Mouse (Mus musculus) heart, postnatal 36 days (tissue): ENCODE measurements at regions not wholly inside any gene's neighbourhood (a gene's known extent, or its start where the extent isn't known, plus 50 kb on each side); places are given as distances from the start of the nearest gene placed in this dataset.

Experiments
- DNase-seq, 2 experiments: peaks; one replicate each; pipeline ENCODE4 v3.0.0; 2021 to 2022
- intact Hi-C: fragments of 180-260 bp; cut with DNase I; formaldehyde crosslinking; loops from one replicate; pipeline ENCODE4 v1.15.1; 2025

DNA sequence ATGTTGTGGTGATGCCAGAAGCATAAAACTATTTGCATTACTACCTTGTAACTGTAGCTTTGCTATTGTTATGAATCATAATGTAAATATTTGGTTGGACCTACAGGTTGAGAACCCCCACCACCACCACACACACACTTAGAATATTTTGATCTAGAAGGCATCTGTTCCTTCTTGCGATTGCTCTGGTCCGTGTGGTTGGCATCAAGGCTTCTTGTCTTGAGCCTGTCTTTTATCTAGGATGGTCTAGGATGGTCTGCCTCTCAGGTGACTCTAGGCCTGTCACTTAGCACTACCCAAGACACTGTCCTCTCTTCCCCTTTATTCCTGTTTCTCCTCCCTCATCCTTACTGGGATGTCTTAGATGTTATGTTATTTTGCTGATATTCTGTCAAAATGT lies 76.6 kb upstream of the Jade1 start:
- intact Hi-C loops: no loop called here

DNA sequence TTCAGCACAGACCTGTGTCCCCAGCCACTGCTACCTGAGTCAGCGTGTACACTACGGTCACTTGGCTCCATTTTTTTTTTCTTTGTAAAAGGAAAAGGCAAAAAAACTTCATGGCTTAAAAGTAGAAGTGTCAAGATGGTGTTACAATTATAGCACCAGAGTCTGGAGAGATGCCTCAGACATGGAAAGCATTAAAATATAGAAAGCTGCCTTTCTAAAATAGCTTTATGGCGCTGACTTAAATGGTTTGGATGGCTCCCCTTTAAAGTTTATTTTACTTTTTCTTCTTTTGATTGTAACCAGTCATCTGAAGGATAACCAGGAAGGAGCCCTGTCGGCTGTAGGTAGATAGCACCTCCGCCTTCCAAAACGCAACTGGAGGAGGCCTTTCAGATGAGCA lies 79.0 kb upstream of the Jade1 start:
- intact Hi-C loops: no loop called here
- no peak for DNase-seq

More for the DNA sequence above, 76.6 kb upstream of the Jade1 start:
- no peak for DNase-seq

DNA sequence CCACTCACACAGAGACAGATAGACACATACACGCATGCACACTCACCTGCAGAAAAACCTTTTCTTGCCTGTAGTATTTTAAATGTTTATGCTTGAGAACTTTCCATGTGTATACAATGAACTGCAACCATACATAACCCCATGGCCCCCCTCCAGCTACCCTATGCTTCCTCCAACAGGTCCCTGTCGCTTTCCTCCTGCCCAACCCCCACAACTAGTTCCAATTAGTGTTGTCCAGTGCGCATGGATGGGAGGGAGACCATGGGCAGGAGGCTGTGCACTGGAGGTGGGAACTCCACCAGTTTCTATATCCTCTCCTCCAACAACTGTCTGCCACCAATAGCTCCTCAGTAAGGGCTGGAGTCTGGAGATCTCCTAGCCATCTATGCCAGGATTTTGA lies 82.9 kb upstream of the Jade1 start:
- intact Hi-C loops: no loop called here
- no peak for DNase-seq

DNA sequence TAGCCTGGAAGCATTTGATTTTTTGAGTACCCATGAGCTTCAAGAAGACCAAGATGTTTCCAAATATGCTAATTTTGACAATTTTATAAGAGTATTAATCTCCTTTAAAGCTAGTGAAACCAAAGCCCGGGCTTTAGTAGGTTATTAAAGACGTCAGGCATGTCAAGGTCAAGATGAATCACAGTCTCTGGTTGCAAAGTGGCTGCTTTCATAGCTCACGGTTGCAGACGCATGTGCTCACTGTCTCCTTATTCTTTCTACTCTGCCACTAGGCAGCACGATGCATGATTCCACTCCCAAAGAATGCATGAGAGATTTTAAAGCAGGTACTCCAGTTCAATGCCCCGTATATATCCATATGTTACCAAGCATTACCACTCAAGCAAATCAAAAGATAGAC lies 86.4 kb upstream of the Jade1 start:
- intact Hi-C loops: no loop called here
- DNase-seq: no peak

DNA sequence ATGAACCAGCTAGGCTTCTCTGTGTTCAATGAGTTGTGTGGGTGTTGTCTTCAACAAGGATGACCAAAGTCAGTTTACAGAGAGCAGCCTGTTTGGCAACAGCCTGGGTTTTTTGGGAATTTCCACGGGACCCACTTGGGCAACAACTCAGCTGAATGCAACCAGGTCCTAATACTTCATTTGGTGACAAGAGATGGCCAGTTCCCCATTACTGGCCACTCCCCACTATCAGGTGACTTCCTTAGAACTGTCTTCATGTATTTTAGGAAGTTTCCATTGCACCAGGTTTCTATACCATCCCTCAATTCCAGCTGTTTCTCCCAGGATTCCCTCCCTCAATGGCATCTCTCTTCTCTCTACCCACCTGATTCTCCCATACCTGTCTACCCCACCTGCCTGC lies 87.7 kb upstream of the Jade1 start:
- intact Hi-C loops: no loop called here
- DNase-seq: no peak

DNA sequence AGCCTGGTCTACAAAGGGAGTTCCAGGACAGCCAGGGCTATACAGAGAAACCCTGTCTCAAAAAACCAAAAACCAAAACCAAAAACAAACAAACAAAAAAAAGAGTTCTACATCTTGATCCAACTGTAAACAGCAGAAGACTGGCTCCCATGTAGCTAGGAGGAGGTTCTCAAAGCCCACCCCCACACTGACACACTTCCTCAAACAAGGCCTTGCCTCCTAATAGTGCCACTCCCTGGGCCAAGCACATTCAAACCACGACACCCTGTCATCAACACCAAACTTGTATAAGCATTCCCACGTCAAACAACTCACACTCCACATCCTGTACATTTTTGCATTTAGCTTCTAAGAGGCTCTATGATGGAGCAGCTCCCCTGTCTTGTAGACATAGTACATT lies 89.6 kb upstream of the Jade1 start:
- DNase-seq: no peak
- intact Hi-C loops: no loop called here

DNA sequence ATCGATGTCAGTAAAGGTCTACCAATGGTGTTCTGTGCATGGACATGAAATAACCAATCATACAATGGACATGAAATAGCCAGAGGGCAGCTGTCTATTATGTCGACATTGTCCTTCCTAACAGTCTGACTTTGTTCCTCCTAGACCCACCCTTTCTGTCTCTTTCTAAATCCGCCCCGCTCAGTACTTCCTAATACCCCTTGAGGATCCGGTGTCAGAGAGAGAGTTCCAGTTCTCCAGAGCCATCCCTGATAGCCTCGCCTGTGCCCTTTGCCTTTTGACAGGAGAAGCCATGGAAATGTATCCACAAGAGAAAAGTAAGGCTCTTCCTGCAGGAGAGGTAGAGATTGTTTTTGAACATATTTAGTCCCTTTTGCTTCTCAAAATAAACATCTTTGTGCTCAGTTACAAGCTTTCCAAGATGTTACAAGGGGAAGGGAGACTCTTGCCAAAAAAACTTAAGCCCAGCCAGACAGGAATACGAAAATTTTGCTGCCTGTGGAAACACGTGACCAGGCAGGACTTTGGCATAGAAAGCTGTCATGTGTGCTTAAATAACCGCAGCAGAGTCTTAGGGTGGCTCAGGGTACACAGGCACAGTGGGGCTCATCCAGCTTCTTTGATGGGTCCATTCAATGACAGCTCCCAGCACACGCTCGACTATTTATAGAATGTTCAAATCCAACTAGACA lies 92.4 kb upstream of the Jade1 start:
- intact Hi-C loops: no loop called here
- peak; percentile 14 to 43 for DNase-seq

DNA sequence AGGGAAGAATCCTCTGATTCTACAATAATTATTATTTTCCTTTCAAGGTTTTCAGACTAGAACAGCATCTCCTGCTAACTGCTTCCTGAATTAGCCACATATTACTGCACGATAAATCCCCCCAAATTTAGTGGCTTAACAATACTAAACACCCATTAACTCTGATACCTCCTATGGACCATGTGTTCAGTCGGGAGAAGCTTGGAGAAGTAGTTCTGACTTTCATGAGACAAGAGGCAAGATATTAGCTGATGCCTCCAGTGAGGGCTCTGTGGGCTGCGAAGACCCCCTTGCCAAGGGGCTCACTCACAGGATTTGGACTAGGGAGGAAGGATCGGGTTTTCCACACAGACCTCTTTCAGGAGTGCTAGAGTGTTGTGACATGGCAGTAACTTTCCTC lies 95.4 kb upstream of the Jade1 start:
- intact Hi-C loops: no loop called here
- no peak for DNase-seq

DNA sequence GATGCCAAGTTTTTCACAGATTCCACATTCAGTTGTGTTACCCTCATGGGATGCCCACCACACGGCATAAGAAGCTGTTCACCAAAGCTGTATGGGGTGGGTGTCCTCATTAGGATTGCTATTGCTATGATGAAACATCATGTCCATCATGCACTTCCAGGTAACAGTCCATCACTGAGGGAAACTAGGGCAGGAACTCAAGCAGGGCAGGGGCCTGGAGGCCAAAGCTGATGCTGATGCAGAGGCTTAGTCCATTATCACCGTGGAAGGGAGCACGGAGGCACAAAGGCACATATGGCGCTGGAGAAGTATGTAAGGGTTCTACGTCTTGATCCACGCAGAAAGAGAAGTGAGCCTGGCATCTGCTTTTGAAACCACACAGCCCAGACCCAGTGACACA lies 97.4 kb upstream of the Jade1 start:
- no peak for DNase-seq
- intact Hi-C loops: no loop called here

DNA sequence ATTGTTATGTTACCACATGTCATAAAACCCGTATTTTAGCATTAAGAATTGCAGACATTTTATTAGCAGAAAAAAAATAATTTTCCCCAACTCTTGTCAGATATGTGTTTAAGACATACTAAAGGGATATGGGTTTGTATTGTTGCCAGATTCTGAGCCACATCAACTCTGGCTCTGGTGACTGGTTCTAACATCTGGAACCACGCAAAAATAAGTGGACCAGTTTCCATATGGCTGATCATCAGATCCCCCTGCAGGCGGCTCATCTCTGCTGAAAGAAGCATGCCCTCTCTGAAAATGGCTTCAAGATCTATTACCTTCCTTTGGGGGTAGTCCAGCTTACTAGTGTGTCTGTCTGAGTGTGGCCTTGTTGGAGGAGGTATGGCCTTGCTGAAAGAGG lies 102.0 kb upstream of the Jade1 start:
- DNase-seq: no peak
- intact Hi-C loops: no loop called here

DNA sequence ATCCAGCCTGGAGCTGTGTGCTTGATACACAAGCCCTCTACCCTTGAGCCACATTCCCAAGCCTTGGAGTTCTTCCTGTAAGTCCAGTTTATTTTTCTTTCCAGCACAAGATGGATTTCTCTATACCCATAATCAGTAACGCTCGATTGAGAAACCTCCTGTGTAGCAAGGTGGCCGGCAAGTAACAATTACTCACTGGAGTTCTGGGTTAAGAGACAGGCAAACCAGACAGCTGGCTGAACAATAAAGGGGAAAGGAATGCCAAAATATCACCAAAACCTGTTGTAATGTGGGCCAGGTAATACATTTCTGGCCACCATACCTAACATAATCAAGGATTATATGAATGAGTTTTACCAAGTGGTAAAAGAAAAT lies 102.8 kb upstream of the Jade1 start:
- no peak for DNase-seq
- intact Hi-C loops: no loop called here

DNA sequence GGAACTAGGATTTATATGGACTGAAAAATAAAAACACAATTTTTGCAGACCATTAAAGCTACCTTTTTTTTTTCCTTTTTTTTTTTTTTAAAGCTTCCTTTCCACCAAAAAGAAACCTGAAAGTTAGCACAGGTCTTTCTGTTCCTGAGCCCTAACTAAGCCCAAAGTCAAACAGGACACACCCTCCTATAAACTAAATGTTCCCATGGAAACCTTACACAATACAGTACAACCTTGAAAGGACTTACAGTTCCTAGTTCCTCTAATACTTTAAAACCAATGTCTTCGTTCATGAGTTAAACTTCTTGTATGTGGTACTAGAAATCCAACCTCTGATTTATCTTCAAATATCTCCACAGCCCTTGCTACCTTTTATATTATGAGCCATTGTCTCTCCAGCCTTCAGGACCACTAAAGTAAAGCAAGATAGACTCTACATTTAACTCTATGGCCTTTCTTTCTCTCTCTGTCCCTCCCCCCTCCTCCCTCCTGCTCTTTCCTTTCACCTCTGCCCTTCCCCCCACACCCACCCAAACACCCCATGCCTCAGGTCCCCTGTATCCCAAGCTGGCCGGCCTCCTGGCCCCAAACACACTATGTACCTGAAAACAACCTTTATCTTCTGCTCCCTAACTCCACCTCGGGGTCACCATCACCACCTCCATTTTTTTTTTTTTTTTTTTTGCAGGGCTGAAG lies 103.4 kb upstream of the Jade1 start:
- DNase-seq: no peak
- intact Hi-C loops: no loop called here

DNA sequence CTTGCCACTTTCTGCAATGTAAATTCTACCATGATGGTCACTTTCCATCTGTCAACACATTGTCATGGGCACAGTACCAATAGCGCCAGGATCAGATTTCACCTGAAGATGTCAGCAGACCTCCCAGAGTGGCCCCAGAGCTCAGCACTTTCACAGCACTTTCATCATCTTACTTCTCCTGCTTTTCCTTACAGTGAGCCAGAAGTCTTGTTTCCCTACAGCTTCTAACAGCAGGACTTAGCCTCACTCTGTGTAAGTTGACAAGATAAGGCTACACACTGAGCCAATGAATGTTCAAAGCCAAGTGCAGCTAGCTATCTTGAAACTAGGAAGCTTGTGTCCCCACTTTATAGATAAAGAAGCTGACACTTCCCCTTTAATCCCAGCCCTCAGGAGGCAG lies 104.8 kb upstream of the Jade1 start:
- intact Hi-C loops: no loop called here
- DNase-seq: no peak

DNA sequence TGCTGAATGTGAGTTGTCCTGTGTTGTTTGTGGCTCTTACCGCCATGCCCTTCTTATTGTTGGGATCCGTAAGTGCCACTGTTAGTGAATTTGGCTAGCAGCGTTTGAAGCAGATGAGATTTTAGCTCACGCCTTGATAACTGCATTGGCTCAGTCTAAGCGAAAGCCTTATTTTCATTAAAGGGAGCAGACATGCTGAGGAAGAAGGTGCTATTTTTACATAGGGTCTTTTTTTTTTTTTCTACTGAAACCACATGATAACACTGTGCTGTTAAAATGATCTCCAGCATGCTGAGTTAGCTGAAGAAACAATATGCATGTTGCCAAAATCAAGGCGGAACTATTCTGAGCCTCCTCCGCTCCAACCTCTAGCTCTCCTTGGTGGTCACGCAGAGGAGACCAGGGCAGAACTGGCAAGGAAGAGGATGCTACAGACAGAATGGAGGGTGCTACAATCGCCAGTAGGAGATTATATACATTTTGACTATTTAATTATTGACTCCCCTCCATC lies 111.2 kb upstream of the Jade1 start:
- no peak for DNase-seq
- intact Hi-C loops: no loop called here

DNA sequence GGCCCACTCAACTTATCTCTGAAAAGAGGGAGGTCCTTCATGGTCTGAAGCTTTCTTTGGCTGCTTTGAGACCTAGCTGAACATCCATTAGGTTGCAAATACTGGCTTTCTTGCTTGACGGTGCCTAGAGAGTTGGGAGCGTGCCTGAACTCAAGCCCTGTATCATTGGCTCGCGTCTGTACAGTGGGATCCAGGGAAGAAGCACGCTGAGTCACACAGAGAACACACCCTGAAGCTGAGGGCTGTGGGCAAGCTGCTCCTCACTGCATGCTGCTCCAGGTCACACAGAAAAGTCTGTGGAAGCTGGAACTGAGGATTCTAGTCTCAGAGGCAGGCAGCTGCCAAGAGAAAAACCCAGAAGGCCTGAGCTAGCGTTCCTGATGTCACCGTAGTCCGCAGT lies 119.3 kb upstream of the Jade1 start:
- intact Hi-C loops: no loop called here
- peak; percentile 21 to 23 for DNase-seq

DNA sequence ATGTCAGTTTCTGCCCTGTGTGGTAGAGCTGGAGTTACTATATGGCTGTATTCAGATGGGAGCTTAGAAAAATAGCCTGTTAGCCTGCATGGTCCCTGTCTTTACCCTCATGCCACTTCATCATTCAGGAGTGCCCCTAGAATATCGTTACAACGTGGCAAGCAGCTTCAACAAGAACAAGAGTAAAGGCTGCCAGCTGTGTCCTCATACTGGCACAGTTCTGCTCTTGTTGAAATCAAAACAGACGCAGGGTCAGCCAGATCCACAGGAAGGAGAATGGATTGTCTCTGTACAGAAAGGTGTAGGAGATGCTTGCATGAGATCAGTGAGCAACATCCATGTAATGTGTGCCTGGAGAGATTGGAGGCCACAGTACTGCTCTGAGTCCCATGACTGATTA lies 122.4 kb upstream of the Jade1 start:
- intact Hi-C loops: no loop called here
- DNase-seq: no peak

DNA sequence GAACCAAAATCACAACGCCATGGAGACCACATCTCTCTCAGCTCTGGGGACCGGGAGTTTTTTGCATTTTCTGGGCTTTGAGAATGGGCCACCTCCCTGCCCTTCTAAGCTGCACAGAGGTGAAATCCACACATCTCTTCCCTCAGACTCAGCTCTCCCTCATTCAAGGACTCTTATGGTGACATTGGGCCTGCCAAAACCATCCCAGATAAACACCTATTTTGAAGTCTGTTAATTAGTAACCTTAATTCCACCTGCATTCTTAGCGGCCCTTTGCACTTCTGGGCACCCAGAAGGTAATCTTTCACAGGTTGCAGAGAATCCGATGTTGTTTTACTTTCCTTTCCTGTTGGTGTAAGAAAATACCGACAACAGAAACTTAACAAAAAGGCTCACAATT lies 123.2 kb upstream of the Jade1 start:
- intact Hi-C loops: no loop called here
- no peak for DNase-seq

DNA sequence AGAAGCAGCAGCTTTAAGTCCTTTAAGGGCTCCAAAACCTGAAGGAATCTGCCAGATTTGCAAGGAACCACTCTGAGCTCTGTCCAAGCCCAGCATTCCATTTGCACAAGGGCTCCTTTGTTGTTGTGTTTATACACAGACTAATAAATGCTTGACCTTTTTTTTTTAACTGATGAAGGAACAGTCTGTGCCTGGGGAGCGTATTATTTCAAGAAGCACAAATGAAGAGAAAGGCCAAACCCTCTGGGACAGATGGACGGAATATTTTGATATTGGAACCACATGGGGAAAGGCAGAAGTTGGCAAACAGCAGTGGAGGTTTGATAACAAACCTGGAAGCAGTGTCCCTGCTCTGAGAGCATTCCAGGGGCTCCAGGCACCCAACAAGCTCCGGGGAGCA lies 125.3 kb upstream of the Jade1 start:
- intact Hi-C loops: no loop called here
- DNase-seq: peak; percentile 42 to 65

DNA sequence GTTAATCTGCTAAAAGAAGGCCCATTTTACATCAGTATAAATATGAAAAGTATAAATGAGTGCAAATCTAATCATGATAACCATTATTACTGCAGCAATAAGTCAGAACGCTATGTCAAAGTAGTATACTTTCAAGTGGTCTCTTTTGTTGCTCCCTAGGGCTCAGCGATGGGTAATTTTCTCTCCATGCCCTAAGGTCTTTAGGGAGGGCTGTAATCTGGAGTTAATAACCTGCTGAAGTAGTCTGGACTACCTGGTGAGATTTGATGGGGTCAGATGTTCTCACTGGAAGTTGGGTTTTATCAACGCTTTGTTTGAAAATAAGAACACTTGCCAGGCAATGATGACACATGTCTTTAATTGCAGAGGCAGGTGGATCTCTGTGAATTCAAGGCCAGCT lies 128.6 kb upstream of the Jade1 start:
- no peak for DNase-seq
- intact Hi-C loops: no loop called here

DNA sequence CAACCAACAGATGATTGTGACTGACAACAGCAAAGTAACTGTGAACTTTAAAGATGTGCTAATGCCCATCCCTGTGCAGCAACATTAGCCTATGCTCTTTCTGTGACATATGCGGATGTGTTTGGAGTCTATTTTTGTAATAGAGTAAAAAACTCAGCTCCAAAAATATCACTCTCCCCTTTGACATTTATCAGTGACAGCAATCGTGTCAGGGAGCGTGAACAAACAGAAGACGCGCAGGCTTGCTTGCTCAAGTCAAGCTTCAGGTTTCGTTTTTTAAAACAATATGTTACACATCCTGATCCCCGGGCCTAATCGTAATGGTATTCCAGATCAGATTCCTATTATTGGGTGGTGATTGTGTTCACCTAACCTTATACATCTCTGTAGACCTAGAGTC lies 129.7 kb upstream of the Jade1 start:
- intact Hi-C loops: no loop called here
- no peak for DNase-seq

DNA sequence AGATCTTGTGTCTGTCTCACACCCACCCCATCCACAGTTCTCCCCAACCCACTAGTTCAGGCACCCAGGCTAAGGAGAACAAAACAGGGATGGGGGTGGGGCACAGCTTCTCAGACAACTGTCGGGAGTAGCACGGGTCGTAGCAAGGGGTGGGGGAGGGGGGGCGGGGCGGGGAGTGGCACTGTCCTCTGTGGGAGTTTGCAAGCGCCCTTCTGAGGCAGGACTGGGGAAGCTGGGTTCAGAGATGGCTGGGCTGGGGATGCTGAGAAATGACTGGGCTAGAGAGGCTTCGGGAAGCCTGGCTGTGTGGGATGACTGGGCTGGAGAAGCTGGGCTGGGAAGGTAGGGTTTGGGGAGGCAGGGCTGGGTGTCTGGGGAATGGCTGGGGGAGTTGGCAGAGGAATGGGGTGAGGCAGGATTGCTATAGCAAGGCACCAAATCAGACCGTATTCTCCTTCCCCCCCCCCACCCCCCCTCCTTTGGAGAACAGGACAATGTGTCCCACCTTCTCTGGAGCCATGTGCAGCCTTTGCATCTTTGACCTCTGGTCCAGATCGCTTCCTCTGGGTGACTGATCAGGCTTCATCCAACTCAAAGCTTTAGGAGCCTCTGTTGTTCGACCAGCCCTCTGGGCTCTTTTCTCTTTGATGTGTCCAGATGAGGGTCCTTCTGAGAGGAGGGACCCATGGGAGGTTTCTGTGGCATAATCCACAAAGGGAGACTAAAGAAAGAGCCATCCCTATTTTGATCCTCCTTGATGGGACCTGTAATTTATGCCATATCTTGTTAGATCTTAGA lies 131.2 kb upstream of the Jade1 start:
- no peak for DNase-seq
- intact Hi-C loops: no loop called here

DNA sequence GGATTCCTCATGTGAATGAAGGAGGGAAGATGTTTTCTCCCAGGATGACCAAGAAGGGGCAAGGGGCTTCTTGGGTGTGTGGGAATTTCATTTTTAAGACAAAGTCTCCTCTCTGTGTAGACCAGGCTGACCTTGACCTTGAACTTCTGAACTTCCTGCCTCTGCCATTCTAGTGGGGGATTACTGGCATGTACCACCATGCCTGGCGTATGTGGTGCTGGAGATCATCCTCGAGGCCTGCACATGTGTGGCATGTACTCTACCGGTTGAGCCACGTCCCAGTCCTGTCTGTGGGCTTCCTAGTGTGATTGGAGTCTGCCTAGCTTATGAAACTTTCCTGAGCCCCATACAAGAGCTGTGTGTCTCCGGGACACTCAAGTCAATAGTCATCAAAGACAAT lies 131.9 kb upstream of the Jade1 start:
- intact Hi-C loops: no loop called here
- DNase-seq: no peak
